Mouse (Mus musculus) frontal cortex, adult 2 months (tissue): Measurements from ENCODE around the gene Thap4. TPM values are rescaled to one million over a fixed set of nuclear protein-coding genes. Genes with fewer than 3 reads are reported as not detected.
"Not testable (repeated sequence)": the region's sequence is repeated elsewhere in the genome, so short reads cannot be mapped to it uniquely, and the experiment has no call there.

Source experiments
- DNase-seq, 2 experiments: peaks; one replicate each; pipeline ENCODE4 v3.0.0; 2022; ENCODE audit warnings: low spot score in 1 of 2; ENCODE audit errors: extremely low spot score in 1 of 2
- polyA plus RNA-seq: library from polyadenylated mRNA; depleted of rRNA; stranded (reverse); fragments of >200 nt; gene quantifications from 2 replicates; pipeline ENCODE4 v1.2.3, GENCODE M21; 2012

Gene Thap4
- polyA plus RNA-seq, 1 experiment, result 38.4 TPM

- DNase-seq, result no peak
Measured at GRCm38 (mm10) chr1:93693502-93693901, 61.2 kb downstream of the Thap4 start.

GRCm38 (mm10) chr1:93692773-93693172 is 61.9 kb downstream of the Thap4 start:
- no peak for DNase-seq

DNA sequence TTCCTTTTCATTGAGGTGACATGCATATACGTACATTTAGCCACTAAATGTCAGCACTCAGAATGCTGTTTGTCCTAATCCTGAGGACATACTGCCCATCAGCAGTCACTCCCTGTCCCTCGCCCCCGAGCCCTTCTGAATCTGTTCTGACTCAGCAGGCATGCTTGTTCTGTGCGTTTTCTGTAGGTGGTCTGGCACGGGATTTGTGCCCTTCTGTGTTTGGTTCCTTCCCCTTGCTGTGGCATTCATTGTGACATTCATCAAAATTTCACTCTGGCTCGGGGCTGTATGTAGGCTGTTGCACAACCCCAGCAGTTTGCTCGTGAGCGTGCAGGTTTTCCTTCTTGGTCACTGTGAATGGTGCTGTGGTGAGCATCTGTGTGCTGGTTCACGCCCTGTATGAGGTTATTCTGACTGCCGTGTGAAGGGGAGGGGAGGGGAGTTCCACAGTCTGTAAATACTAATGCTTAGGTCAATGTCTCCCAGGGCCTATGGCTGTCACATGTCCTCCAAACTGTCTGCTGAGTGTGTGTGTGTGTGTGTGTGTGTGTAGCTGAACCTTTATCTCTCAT is 62.8 kb downstream of the Thap4 start:
- DNase-seq, result peak in 1 of 2 experiments; percentile 40

GRCm38 (mm10) chr1:93691106-93691505 is 63.6 kb downstream of the Thap4 start:
- peak in 1 of 2 experiments; percentile 41 for DNase-seq

- DNase-seq, result no peak
Measured at GRCm38 (mm10) chr1:93689901-93690496, 64.7 kb downstream of the Thap4 start.

DNA sequence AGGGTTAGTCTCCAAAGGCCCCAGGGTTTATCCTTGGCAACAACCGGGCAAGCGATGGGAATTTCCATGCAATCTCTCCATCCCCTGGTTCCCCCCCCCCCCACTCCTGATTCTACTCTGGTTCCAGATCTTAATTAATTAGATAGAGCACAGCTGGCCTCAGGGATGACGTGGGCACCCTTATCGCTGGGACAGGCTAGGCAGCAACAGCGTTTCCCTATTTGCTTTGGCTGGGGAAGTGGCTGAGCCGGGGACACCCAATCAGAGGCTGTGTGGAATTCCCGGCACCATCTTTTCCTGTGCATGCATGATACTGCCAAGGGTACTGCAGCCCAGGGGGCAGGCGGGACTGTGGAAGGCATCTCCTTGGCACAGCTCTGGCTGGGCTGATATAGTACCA is 66.5 kb downstream of the Thap4 start:
- no peak for DNase-seq

GRCm38 (mm10) chr1:93686961-93687320 is 67.7 kb downstream of the Thap4 start:
- DNase-seq, result no peak

- DNase-seq, result peak; percentile 36 to 67
Measured at GRCm38 (mm10) chr1:93686245-93686960, 68.3 kb downstream of the Thap4 start.

- peak in 1 of 2 experiments; percentile 71 for DNase-seq
Measured at GRCm38 (mm10) chr1:93685401-93686244, 69.0 kb downstream of the Thap4 start, which contains the start of gene Bok. TSS of gene Bok (plus strand) at chr1:93685660.

GRCm38 (mm10) chr1:93679889-93680568 is 74.6 kb downstream of the Thap4 start:
- no peak for DNase-seq

GRCm38 (mm10) chr1:93678386-93678785 is 76.3 kb downstream of the Thap4 start:
- DNase-seq, result no peak

- no peak for DNase-seq
Measured at GRCm38 (mm10) chr1:93672682-93673081, 82.0 kb downstream of the Thap4 start.

DNA sequence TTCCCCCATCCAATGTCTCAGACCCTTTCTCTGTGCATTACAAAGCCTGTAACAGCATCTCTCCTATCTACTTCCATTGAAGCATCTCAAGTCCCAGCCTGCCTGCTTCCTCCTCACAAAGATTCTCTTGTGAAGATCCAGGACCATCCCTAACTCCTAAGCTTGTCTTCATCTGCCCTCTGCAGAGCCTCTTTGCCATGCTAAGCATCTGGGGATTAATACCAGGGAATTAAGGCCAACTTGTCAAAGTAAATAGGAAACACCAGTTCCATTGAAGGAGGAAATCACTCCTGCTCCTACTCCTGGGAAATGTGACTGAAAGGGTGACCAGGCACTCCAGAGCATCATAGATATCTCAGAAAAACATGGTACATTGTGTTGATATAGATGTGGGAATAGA is 84.7 kb downstream of the Thap4 start:
- no peak for DNase-seq

GRCm38 (mm10) chr1:93668791-93669548 is 85.7 kb downstream of the Thap4 start:
- DNase-seq, result peak in 1 of 2 experiments; percentile 38

DNA sequence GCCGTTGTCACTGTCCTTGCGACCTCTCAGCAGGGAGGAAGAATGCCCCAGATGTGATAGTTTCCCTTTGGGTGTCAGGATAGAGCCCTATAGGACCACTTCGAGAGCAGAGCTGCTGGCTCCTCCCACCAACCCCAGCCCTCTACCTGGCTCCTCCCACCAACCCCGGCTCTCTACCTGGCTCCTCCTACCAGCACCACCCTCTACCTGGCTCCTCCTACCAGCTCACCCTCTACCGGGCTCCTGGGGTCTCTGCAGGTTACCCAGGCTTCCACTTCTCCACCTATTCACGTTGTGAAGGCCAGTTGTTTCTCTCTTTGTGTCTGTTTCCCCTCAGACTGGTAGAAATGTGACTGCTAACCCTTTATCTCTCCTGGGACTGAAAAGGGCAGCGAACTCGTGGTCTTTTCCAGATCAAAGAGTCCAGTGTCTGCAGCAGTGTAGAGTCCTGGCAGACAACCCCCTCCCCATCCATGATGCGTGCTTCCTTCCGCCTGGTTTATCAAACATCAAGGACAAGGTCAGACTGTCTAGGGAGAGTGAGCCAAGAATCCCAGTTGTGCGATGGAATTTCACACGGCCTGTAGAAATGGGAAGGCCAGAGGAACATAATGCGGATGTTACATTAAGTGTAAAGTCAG is 86.8 kb downstream of the Thap4 start:
- DNase-seq, result no peak

DNA sequence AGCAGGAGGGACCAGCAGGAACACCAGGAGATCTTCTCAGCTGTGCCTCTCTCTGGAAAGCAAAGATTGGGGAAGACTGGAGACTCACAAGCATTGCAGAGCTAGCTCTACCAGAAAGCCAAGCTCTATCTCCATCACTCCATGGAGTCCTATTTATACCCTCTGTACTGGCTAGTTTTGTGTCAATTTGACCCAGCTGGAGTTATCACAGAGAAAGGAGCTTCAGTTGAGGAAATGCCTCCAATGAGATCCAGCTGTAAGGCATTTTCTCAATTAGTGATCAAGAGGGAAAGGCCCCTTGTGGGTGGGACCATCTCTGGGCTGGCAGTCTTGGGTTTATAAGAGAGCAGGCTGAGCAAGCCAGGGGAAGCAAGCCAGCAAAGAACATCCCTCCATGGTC is 96.1 kb downstream of the Thap4 start, which contains the start of gene Stk25:
Stk25 (minus strand) TSS at position 101 of the 400 bp plus-strand sequence.
- DNase-seq, result not testable (repeated sequence)

GRCm38 (mm10) chr1:93657025-93657360 is 97.7 kb downstream of the Thap4 start:
- DNase-seq, result no peak

- DNase-seq, result no peak
Measured at GRCm38 (mm10) chr1:93656325-93657024, 98.2 kb downstream of the Thap4 start.

DNA sequence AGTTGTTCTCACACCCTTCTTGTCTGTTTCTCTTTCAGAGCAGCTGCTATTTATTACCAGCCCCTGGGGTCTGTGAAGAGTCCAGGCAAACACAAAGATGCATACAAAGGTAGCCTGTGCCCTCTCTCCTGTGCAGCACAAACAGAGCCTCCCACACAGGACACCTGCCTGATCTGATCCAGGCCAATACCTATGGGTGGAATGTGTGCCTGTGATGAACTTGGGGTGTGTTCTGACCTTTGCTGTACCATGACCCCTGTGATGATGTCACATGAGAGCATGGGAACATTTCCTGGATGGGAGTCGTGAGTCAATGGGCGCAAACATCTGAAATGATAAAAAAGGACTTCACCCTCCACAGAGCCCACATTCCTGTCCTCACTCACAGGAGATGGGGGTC is 99.9 kb downstream of the Thap4 start:
- DNase-seq, result no peak
